Comparison of ENCODE assay signal across 10 mouse cellular contexts in genomic region chr6:136010290-136011037, GRCm38 (mm10).
DNase-seq lines count a peak whose midpoint lies in the region; ATAC-seq and TF ChIP-seq lines count a peak whose summit lies in the region.
"Had no signal": no experiment of that assay in that cellular context is flagged by ENCODE, and none has a peak within 500 bp of the region (broad histone marks: within the 10 kb centered on the region; RNA-seq: fewer than 3 reads in every experiment).

No protein-coding gene starts in this region.

- H3K36me3 ChIP-seq in liver, embryonic 12.5 days: no peaks in the 10 kb centered on the region
- H3K36me3 ChIP-seq in hindbrain, embryonic 13.5 days: no peaks in the 10 kb centered on the region
- no peaks in the 10 kb centered on the region for H3K36me3 ChIP-seq in neural tube, embryonic 13.5 days
- H3K36me3 ChIP-seq in liver, postnatal 0 days (replicated peaks; ENCODE audit: insufficient read depth, low read length): no peaks in the 10 kb centered on the region
- H3K36me3 ChIP-seq: heart, embryonic 15.5 days had no signal

- TF ChIP-seq CTCF in liver, postnatal 0 days (IDR thresholded peaks at IDR 0.05; ENCODE audit: low read depth): no peak

- H3K4me2 ChIP-seq in liver, embryonic 12.5 days: no peak overlapping the region
- no peak overlapping the region for H3K4me2 ChIP-seq in hindbrain, embryonic 13.5 days
- H3K4me2 ChIP-seq in neural tube, embryonic 13.5 days: no peak overlapping the region
- no peak overlapping the region for H3K4me2 ChIP-seq in liver, postnatal 0 days (ENCODE audit: low read depth, low read length)
- H3K4me2 ChIP-seq: heart, embryonic 15.5 days had no signal

- no peak overlapping the region for H3K4me3 ChIP-seq in liver, embryonic 12.5 days
- no peak overlapping the region for H3K4me3 ChIP-seq in hindbrain, embryonic 13.5 days
- H3K4me3 ChIP-seq in neural tube, embryonic 13.5 days: no peak overlapping the region
- no peak overlapping the region for H3K4me3 ChIP-seq in liver, postnatal 0 days (ENCODE audit: low read depth, low read length)
- H3K4me3 ChIP-seq: heart, embryonic 15.5 days; myocyte had no signal

- ATAC-seq in liver, embryonic 12.5 days: no peak
- 0 out of 2 replicates have a peak, but pooled peaks have one; percentile 21 for ATAC-seq in hindbrain, embryonic 13.5 days (ENCODE audit: low FRiP score)
- peak; percentile 30; the same call in 1 of the 2 replicates for ATAC-seq in neural tube, embryonic 13.5 days (ENCODE audit: low read depth)
- no peak for ATAC-seq in liver, postnatal 0 days

- peak; percentile 10 for DNase-seq in cerebellum, adult 9-10 months
- no peak for DNase-seq in cerebellum, postnatal 4 days (ENCODE audit: low spot score in 2 of 2)
- peak; percentile 8 for DNase-seq in liver
- DNase-seq in natural killer cell, adult 2 months (ENCODE audit: low spot score in 2 of 2): no peak
- no peak for DNase-seq in liver, postnatal 0 days

- no peak for TF ChIP-seq EP300 in liver, postnatal 0 days (IDR thresholded peaks at IDR 0.05; ENCODE audit: low read depth)

- no peak overlapping the region for H3K27ac ChIP-seq in liver, embryonic 12.5 days
- no peak overlapping the region for H3K27ac ChIP-seq in hindbrain, embryonic 13.5 days
- no peak overlapping the region for H3K27ac ChIP-seq in neural tube, embryonic 13.5 days (replicated peaks)
- no peak overlapping the region for H3K27ac ChIP-seq in liver, postnatal 0 days (ENCODE audit: low read depth)
- H3K27ac ChIP-seq: heart, embryonic 15.5 days had no signal

- no peaks in the 10 kb centered on the region for H3K4me1 ChIP-seq in liver, embryonic 12.5 days
- H3K4me1 ChIP-seq in hindbrain, embryonic 13.5 days (replicated peaks): peaks cover 16% of the 10 kb centered on the region
- peaks cover 16% of the 10 kb centered on the region for H3K4me1 ChIP-seq in neural tube, embryonic 13.5 days (replicated peaks)
- no peaks in the 10 kb centered on the region for H3K4me1 ChIP-seq in liver, postnatal 0 days (ENCODE audit: insufficient read depth)
- H3K4me1 ChIP-seq: heart, embryonic 15.5 days had no signal

- no peak overlapping the region for H3K9ac ChIP-seq in liver, embryonic 12.5 days
- no peak overlapping the region for H3K9ac ChIP-seq in hindbrain, embryonic 13.5 days
- H3K9ac ChIP-seq in neural tube, embryonic 13.5 days: no peak overlapping the region
- H3K9ac ChIP-seq in liver, postnatal 0 days (replicated peaks): no peak overlapping the region
- H3K9ac ChIP-seq: heart, embryonic 15.5 days had no signal

- no peaks in the 10 kb centered on the region for H3K27me3 ChIP-seq in liver, embryonic 12.5 days (replicated peaks)
- H3K27me3 ChIP-seq in hindbrain, embryonic 13.5 days: no peaks in the 10 kb centered on the region
- H3K27me3 ChIP-seq in neural tube, embryonic 13.5 days: no peaks in the 10 kb centered on the region
- no peaks in the 10 kb centered on the region for H3K27me3 ChIP-seq in liver, postnatal 0 days (ENCODE audit: insufficient read depth, low read length)
- H3K27me3 ChIP-seq: heart, embryonic 15.5 days had no signal

- H3K9me3 ChIP-seq in liver, embryonic 12.5 days (replicated peaks): no peaks in the 10 kb centered on the region
- no peaks in the 10 kb centered on the region for H3K9me3 ChIP-seq in hindbrain, embryonic 13.5 days
- no peaks in the 10 kb centered on the region for H3K9me3 ChIP-seq in neural tube, embryonic 13.5 days
- no peaks in the 10 kb centered on the region for H3K9me3 ChIP-seq in liver, postnatal 0 days (ENCODE audit: low read length)
- H3K9me3 ChIP-seq: heart, embryonic 15.5 days had no signal

- 40% methylated on average over 7 of the region's 7 CpGs for WGBS in liver, embryonic 12.5 days (ENCODE audit: insufficient replicate concordance)
- 30% methylated on average over 7 of the region's 7 CpGs for WGBS in hindbrain, embryonic 13.5 days
- WGBS in neural tube, embryonic 13.5 days: 33% methylated on average over 7 of the region's 7 CpGs
- 49% methylated on average over 7 of the region's 7 CpGs for WGBS in liver, postnatal 0 days (ENCODE audit: insufficient replicate concordance)

Comparison
In these comparisons a context has a peak if more than half of its experiments do, and no peak if none do; other contexts are left out.
1. DNase-seq: peak in cerebellum, adult 9-10 months (single experiment) and liver (single experiment); none in cerebellum, postnatal 4 days (0 of 2), natural killer cell, adult 2 months (0 of 2) and liver, postnatal 0 days (single experiment).
2. ATAC-seq: peak in hindbrain, embryonic 13.5 days (single experiment) and neural tube, embryonic 13.5 days (single experiment); none in liver, embryonic 12.5 days (single experiment) and liver, postnatal 0 days (single experiment).